ENCODE assay signal across 8 mouse cellular contexts in genomic region chr12:55488661-55489447, GRCm38 (mm10). TPM values are rescaled to one million over a fixed set of nuclear protein-coding genes. Genes with fewer than 3 reads are reported as not detected.
DNase-seq lines count a peak whose midpoint lies in the region; ATAC-seq lines count a peak whose summit lies in the region.

No protein-coding gene starts in this region.

- 70% methylated on average over 13 of the region's 13 CpGs for WGBS in lung, embryonic 15.5 days
- WGBS in hindbrain, embryonic 12.5 days, result 90% methylated on average over 13 of the region's 13 CpGs
- 89% methylated on average over 13 of the region's 13 CpGs for WGBS in midbrain, embryonic 13.5 days

- no peaks in the 10 kb centered on the region for H3K27me3 ChIP-seq in lung, embryonic 15.5 days
- no peaks in the 10 kb centered on the region for H3K27me3 ChIP-seq in hindbrain, embryonic 12.5 days
- H3K27me3 ChIP-seq in midbrain, embryonic 13.5 days, result no peaks in the 10 kb centered on the region

- H3K27ac ChIP-seq in lung, embryonic 15.5 days, result no peak overlapping the region
- H3K27ac ChIP-seq in hindbrain, embryonic 12.5 days, result no peak overlapping the region
- H3K27ac ChIP-seq in midbrain, embryonic 13.5 days, result no peak overlapping the region

- peak; percentile 45 for DNase-seq in adrenal gland, postnatal 14 days
- no peak for DNase-seq in adrenal gland, adult 2 months
- no peak for DNase-seq in lung, postnatal 10 days
- peak; percentile 66 for DNase-seq in lung, postnatal 25 days (ENCODE audit: low spot score)
- peak; percentile 87 for DNase-seq in thymus, postnatal 14 days

- ATAC-seq in lung, embryonic 15.5 days (ENCODE audit: borderline replicate concordance, extremely low read depth, low FRiP score, low TSS enrichment), result no peak
- ATAC-seq in hindbrain, embryonic 12.5 days (ENCODE audit: low FRiP score), result no peak
- no peak for ATAC-seq in midbrain, embryonic 13.5 days

- H3K4me3 ChIP-seq in lung, embryonic 15.5 days, result no peak overlapping the region
- H3K4me3 ChIP-seq in hindbrain, embryonic 12.5 days, result no peak overlapping the region
- H3K4me3 ChIP-seq in midbrain, embryonic 13.5 days (replicated peaks), result no peak overlapping the region

- no peaks in the 10 kb centered on the region for H3K9me3 ChIP-seq in lung, embryonic 15.5 days
- no peaks in the 10 kb centered on the region for H3K9me3 ChIP-seq in hindbrain, embryonic 12.5 days (replicated peaks)
- no peaks in the 10 kb centered on the region for H3K9me3 ChIP-seq in midbrain, embryonic 13.5 days

- peak overlapping the region; percentile 7; the same call in 1 of the 2 replicates for H3K4me2 ChIP-seq in lung, embryonic 15.5 days
- no peak overlapping the region for H3K4me2 ChIP-seq in hindbrain, embryonic 12.5 days (replicated peaks)
- H3K4me2 ChIP-seq in midbrain, embryonic 13.5 days (replicated peaks), result no peak overlapping the region

- peaks cover 37% of the 10 kb centered on the region for H3K4me1 ChIP-seq in lung, embryonic 15.5 days
- peaks cover 21% of the 10 kb centered on the region for H3K4me1 ChIP-seq in hindbrain, embryonic 12.5 days
- peaks cover 27% of the 10 kb centered on the region for H3K4me1 ChIP-seq in midbrain, embryonic 13.5 days (replicated peaks)

- no peak overlapping the region for H3K9ac ChIP-seq in lung, embryonic 15.5 days
- no peak overlapping the region for H3K9ac ChIP-seq in hindbrain, embryonic 12.5 days
- H3K9ac ChIP-seq in midbrain, embryonic 13.5 days (replicated peaks), result no peak overlapping the region

- peaks cover 53% of the 10 kb centered on the region for H3K36me3 ChIP-seq in lung, embryonic 15.5 days
- H3K36me3 ChIP-seq in hindbrain, embryonic 12.5 days, result peaks cover 25% of the 10 kb centered on the region
- peaks cover 48% of the 10 kb centered on the region for H3K36me3 ChIP-seq in midbrain, embryonic 13.5 days

RNA-seq across cellular contexts. Expression of gene Nfkbia, which starts 3.6 kb away (rescaled TPM):
- 95.5 and 107 TPM in 2 replicates for total RNA-seq in adrenal gland, postnatal 14 days (2021)
- 10 to 100 TPM; 90.6 to 94.6 TPM for total RNA-seq in adrenal gland, adult 2 months (2021)
- 197 and 256 TPM in 2 replicates for polyA plus RNA-seq in adrenal gland, adult 2 months (2012; rRNA removed)
- 110 and 116 TPM in 2 replicates for polyA plus RNA-seq in lung, embryonic 15.5 days (2015; fragmentation: Nextera tagmentation; extraction: Ambion mirVana)
- 42.8 and 49.1 TPM in 2 replicates for polyA plus RNA-seq in hindbrain, embryonic 12.5 days (2016; fragmentation: Nextera tagmentation; extraction: Ambion mirVana)
- 48.8 and 52.9 TPM in 2 replicates for polyA plus RNA-seq in midbrain, embryonic 13.5 days (2015; fragmentation: Nextera tagmentation; extraction: Ambion mirVana)

Comparison
In these comparisons a context has a peak if more than half of its experiments do, and no peak if none do; other contexts are left out.
1. DNase-seq: peak in adrenal gland, postnatal 14 days (single experiment), lung, postnatal 25 days (single experiment) and thymus, postnatal 14 days (single experiment); none in adrenal gland, adult 2 months (single experiment) and lung, postnatal 10 days (single experiment).